Mouse (Mus musculus) embryonic facial prominence, embryonic 11.5 days (tissue): ENCODE data around the gene Gm30191. TPM values are rescaled to one million over a fixed set of nuclear protein-coding genes. Genes with fewer than 3 reads are reported as not detected.
"Not testable (repeated sequence)": the region's sequence is repeated elsewhere in the genome, so short reads cannot be mapped to it uniquely, and the experiment has no call there.

Source experiments
- ATAC-seq: fragments of 200-750 bp; cut with Nextera tagmentation; replicated peaks from 2 replicates; pipeline ENCODE4 v1.8.0; 2017; ENCODE audit warnings: low read depth; ENCODE audit not compliant: insufficient number of reproducible peaks, low FRiP score, low TSS enrichment
- DNase-seq: peaks from one replicate; pipeline ENCODE4 v3.0.0-alpha.2; 2015; ENCODE audit warnings: low spot score
- H3K27ac ChIP-seq: fragments of 300-500 bp; sonication (generic); replicated peaks from 2 replicates; pipeline ENCODE4 v1.5.1; 2014; ENCODE audit warnings: mild to moderate bottlenecking, low read depth, low read length, control low read depth
- H3K27me3 ChIP-seq: fragments of 300-500 bp; sonication (generic); 2 replicates; pipeline ENCODE4 v1.6.1; 2014; ENCODE audit warnings: mild to moderate bottlenecking, low read length, moderate library complexity, mixed read lengths; ENCODE audit not compliant: control insufficient read depth, insufficient read depth
- H3K36me3 ChIP-seq: fragments of 300-500 bp; sonication (generic); replicated peaks from 2 replicates; pipeline ENCODE4 v1.6.1; 2014; ENCODE audit warnings: low read depth, mild to moderate bottlenecking, low read length, moderate library complexity, mixed read lengths; ENCODE audit not compliant: control insufficient read depth, insufficient read depth
- H3K4me1 ChIP-seq: fragments of 300-500 bp; sonication (generic); 2 replicates; pipeline ENCODE4 v1.6.1; 2014; ENCODE audit warnings: low read length, mixed read lengths; ENCODE audit not compliant: control insufficient read depth, insufficient read depth
- H3K4me2 ChIP-seq: fragments of 300-500 bp; sonication (generic); 2 replicates; pipeline ENCODE4 v1.6.1; 2014; ENCODE audit warnings: low read depth, mild to moderate bottlenecking, control low read depth, low read length, moderate library complexity
- H3K4me3 ChIP-seq: fragments of 300-500 bp; sonication (generic); 2 replicates; pipeline ENCODE4 v1.5.1; 2014; ENCODE audit warnings: low read depth, low read length, control low read depth
- H3K9ac ChIP-seq: fragments of 300-500 bp; sonication (generic); replicated peaks from 2 replicates; pipeline ENCODE4 v1.6.1; 2014; ENCODE audit warnings: mild to moderate bottlenecking, control low read depth, low read length
- H3K9me3 ChIP-seq: fragments of 300-500 bp; sonication (generic); replicated peaks from 2 replicates; pipeline ENCODE4 v1.6.1; 2016; ENCODE audit warnings: mild to moderate bottlenecking, low read length, inconsistent platforms, mixed read lengths; ENCODE audit not compliant: control insufficient read depth
- WGBS: fragments of 180-500 bp; shearing (Covaris S2); extraction: QIAGEN DNeasy Blood & Tissue Kit; methylation state at CpG from one replicate; pipeline ENCODE4 v1.1.7; 2014; 5-methylcytosine and 5-hydroxymethylcytosine counted together
- polyA plus RNA-seq: library from polyadenylated mRNA; unstranded; fragments of >200 nt; fragmentation: Nextera tagmentation; extraction: Ambion mirVana; gene quantifications from 2 replicates; pipeline ENCODE4 v1.2.1, GENCODE M21; 2014

Gene Gm30191
- polyA plus RNA-seq, 1 experiment from 2014 or later, result not detected

DNA sequence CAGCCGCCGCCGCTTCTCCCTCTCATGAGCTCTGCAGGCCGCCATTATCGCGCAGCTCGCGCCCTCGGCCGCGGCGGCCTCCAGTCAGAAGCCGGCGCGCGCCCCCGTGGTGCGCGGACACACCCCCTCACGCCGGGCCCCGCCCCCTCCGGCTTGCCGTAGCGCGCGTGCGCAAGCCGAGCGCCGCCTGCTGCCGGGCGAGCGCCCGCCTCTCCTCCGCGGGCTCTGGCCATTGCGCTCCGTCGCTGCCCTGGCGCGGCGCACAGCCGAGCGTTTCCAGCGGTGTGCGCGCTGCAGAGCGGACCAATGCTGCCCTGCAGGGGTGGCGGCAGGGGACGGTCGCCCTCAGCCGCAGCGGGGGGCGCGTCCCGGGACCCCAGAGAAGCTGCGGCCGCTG is 40.4 kb downstream of the Gm30191 start:
- peak; percentile 95 for DNase-seq
- WGBS, result under 1% methylated on average over 53 of the region's 59 CpGs
- peak overlapping the region; percentile 98 for H3K4me3 ChIP-seq

DNA sequence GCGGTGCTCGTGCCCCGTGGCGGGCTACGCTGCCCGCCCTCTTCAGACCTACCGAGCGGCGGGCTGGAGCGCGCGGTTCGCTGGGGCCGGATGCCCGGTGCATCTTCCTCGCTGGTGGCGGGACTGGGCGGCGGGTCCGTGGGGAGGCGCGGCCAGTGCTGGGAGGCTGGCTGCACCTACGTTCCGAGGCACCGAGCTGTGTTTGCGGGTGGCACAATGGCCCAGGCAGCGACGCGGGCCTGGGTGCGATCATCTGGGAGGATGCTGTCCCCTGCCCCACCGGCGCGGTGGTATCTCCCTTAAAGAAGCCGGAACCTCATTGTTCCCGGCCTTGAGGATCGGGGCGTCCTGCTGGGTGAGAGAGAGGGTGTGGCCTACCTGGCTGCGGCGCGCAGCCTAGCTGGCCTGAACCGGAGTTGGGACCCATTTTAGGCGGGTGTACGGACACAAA is 40.9 kb downstream of the Gm30191 start, which contains the start of gene Pdik1l:
TSS of gene Pdik1l (minus strand) at position 321 of the 451 bp plus-strand sequence.
- under 1% methylated on average over 43 of the region's 43 CpGs for WGBS
- Histone ChIP-seq H3K27ac (peak within 1 kb of the TSS; percentile 100), H3K36me3 (peaks cover 4% of the 10 kb centered on the region; the same call in 1 of the 2 replicates), H3K4me2 (peak within 1 kb of the TSS; percentile 92), H3K9me3 (no peaks in the 10 kb centered on the region), H3K27me3 (no peaks in the 10 kb centered on the region), H3K4me1 (0 out of 2 replicates have a peak, but pooled peaks cover 2% of the 10 kb centered on the region), H3K9ac (peak within 1 kb of the TSS; percentile 99), H3K4me3 (peak within 1 kb of the TSS; percentile 98)
- peak; percentile 88 for DNase-seq
- ATAC-seq, result peak; percentile 54

More for the DNA sequence above, 40.4 kb downstream of the Gm30191 start:
- no peaks in the 10 kb centered on the region for H3K9me3 ChIP-seq
- H3K27ac ChIP-seq, result peak overlapping the region; percentile 100
- 0 out of 2 replicates have a peak, but pooled peaks cover 2% of the 10 kb centered on the region for H3K4me1 ChIP-seq
- no peaks in the 10 kb centered on the region for H3K27me3 ChIP-seq
- H3K9ac ChIP-seq, result peak overlapping the region; percentile 99
- H3K4me2 ChIP-seq, result peak overlapping the region; percentile 72
- peaks cover 4% of the 10 kb centered on the region; the same call in 1 of the 2 replicates for H3K36me3 ChIP-seq
- peak; percentile 93 for ATAC-seq

DNA sequence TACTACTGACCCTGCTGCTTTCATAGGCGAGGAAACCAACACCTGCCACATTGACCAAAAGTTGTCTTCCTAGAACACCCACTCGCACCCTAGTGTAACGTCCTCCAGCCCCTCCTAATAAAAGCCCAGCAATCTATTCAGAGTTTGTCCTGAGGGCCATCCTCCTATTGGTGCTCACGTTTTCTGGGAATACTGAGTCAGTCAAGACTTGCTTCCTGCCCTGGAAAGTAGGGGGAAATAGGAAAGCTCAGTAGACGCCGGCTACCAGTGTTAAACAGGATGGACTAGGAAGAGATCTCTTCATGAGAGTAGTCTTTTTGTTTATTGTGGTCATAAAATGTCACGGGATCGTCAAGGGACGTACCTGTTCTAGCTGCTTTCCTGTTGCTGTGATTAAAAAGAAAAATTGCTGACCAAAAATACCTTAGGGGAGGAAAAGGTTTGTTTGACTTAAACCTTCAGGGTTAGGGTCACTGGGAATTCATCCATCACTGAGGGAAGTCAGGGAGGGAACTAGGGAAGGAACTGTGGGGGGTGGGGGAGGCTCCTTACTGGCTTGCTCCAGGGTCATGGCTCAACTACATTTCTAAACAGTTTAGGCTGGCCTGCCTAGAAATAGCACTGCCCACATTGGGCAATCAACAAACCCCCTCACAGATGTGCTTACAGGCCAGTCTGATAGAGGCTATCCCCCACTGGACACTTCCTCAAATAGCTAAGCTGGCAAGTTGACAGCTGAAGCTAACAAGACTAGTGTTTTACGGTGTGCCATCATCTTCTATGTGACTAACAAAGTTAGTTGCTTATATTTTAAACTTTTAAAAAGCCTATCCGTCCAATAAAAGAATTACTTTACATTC is 41.9 kb downstream of the Gm30191 start:
- H3K36me3 ChIP-seq, result peaks cover 3% of the 10 kb centered on the region; the same call in 1 of the 2 replicates
- DNase-seq (no peak), ATAC-seq (no peak)
- no peaks in the 10 kb centered on the region for H3K9me3 ChIP-seq
- H3K27ac ChIP-seq, result peak overlapping the region; percentile 100; the same call in 1 of the 2 replicates
- H3K9ac ChIP-seq, result peak overlapping the region; percentile 99
- peak overlapping the region; percentile 72 for H3K4me2 ChIP-seq
- WGBS, result 42% methylated on average over 11 of the region's 11 CpGs
- H3K27me3 ChIP-seq, result no peaks in the 10 kb centered on the region
- H3K4me1 ChIP-seq, result 0 out of 2 replicates have a peak, but pooled peaks cover 2% of the 10 kb centered on the region
- peak overlapping the region; percentile 98 for H3K4me3 ChIP-seq

DNA sequence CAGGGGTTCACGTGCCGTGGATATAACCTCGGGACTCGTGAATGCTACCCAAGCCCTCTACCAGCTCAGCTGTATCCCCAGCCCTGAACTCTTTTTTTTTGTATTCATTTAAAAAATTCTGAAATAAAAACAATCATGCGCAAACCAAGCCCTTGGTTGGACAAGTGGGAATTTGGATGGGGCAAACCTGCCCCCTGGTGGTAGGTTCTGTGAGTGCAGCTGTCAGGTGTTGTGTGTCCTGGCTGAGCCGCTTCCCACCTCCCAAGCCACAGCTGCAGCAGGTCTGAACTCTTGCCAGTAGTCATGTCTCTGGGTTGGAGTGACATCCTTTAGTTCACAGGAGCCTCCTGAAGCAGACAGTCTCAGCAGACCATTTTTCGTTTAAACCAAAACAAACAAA is 45.3 kb downstream of the Gm30191 start:
- no peak overlapping the region for H3K27ac ChIP-seq
- no peaks in the 10 kb centered on the region for H3K27me3 ChIP-seq
- no peaks in the 10 kb centered on the region for H3K4me1 ChIP-seq
- ATAC-seq, result no peak
- peak; percentile 89 for DNase-seq
- no peaks in the 10 kb centered on the region for H3K9me3 ChIP-seq
- no peak overlapping the region for H3K9ac ChIP-seq
- H3K36me3 ChIP-seq, result no peaks in the 10 kb centered on the region
- H3K4me2 ChIP-seq, result no peak overlapping the region
- no peak overlapping the region for H3K4me3 ChIP-seq
- 20% methylated on average over 7 of the region's 7 CpGs for WGBS

DNA sequence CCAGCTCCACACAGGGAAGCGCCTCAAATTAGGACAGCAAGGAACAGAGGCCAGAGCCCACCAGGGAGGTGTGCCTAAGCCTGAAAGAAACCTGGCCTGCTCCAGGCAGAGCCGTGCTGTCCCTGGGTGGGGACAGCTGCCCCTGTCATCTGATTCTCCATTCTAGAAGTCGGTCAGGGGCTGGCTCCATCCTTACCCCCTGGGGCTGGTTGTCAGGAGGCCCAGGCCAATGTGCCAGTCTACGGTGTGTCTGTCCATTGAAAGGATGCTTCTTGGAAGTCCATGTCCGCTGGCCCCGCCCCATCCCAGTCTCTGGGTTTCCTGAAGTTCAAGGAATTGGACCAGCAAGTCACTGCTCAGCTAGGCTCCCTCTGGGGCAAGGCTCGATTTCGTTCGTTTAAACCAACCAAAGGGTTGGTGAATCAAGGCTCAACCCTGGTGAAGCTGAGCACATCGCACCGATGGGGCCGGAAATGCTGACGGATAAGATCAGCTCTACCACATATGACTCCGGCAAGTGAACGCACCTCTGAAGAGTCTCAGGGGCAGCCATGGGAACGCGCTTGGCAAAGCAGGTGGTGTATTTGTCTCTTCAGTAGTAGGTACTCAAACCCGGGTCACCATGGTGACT is 46.4 kb downstream of the Gm30191 start:
- no peak overlapping the region for H3K27ac ChIP-seq
- no peak overlapping the region for H3K4me3 ChIP-seq
- ATAC-seq (no peak), DNase-seq (no peak)
- H3K4me1 ChIP-seq, result no peaks in the 10 kb centered on the region
- H3K4me2 ChIP-seq, result no peak overlapping the region
- no peaks in the 10 kb centered on the region for H3K27me3 ChIP-seq
- no peaks in the 10 kb centered on the region for H3K9me3 ChIP-seq
- 71% methylated on average over 18 of the region's 18 CpGs for WGBS
- no peaks in the 10 kb centered on the region for H3K36me3 ChIP-seq
- H3K9ac ChIP-seq, result no peak overlapping the region

DNA sequence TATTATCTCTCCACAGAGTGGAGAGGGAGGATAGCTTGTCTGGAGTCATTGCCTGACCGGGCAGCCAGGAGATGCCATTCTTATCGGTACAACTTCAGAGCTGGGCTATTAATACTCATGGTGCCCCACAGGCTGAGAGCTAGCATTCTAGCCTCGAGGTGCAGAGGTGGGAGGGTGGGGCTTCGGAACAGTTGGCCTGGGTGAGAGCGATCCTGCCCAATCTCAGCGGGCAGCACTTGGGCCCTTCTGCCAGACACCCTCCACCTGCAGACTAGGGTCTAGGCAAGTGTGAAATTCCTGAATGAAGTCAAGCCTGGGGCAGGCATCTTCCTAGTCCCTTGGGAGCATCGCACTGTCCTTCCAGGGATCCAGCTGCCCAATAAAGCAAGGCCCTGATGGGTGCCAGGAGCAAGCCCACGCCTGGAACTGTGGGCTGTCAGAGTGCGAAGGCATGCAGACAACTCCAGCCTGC is 47.0 kb downstream of the Gm30191 start:
- Histone ChIP-seq H3K27me3 (no peaks in the 10 kb centered on the region), H3K9me3 (no peaks in the 10 kb centered on the region), H3K27ac (no peak overlapping the region), H3K4me3 (no peak overlapping the region), H3K36me3 (no peaks in the 10 kb centered on the region), H3K4me2 (no peak overlapping the region), H3K4me1 (no peaks in the 10 kb centered on the region), H3K9ac (no peak overlapping the region)
- DNase-seq (no peak), ATAC-seq (no peak)
- 73% methylated on average over 9 of the region's 9 CpGs for WGBS

DNA sequence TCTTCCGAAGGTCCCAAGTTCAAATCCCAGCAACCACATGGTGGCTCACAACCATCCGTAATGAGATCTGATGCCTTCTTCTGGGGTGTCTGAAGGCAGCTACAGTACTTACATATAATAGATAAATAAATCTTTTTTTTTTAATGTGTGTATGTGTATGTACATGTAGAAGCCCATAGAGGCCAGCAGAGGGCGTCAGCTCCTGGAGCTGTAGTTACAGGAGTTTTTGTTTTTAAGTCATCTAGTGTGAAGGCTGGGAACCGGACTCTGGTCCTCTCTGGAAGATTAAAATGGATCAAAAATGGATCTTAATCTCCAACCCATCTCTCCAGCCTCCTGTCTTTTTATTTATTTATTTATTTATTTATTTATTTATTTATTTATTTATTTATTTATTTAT is 49.4 kb downstream of the Gm30191 start:
- H3K4me3 ChIP-seq, H3K4me2 ChIP-seq, ATAC-seq, H3K4me1 ChIP-seq, H3K27ac ChIP-seq, H3K9ac ChIP-seq, H3K27me3 ChIP-seq, H3K36me3 ChIP-seq, H3K9me3 ChIP-seq, DNase-seq: not testable (repeated sequence)
- WGBS, result 80% methylated on average over 4 of the region's 4 CpGs
